Mouse (Mus musculus) T-helper 2 cell (primary cell): ENCODE measurements around the gene Ttll1.
"Not testable (repeated sequence)": the region's sequence is repeated elsewhere in the genome, so short reads cannot be mapped to it uniquely, and the experiment has no call there.

ENCODE experiments used
- in situ Hi-C: fragments of 300-600 bp; cut with MboI, MseI; formaldehyde crosslinking; loops from one replicate; pipeline ENCODE4 v1.15.1; 2025; ENCODE audit warnings: high pct_unique_total_duplicates

Gene Ttll1

GRCm38 (mm10) chr15:83523638-83524332 lies 13.1 kb upstream of the Ttll1 start:
- in situ Hi-C loops = no loop called here

- in situ Hi-C loops = no loop called here
These were observed 12.5 kb upstream of the Ttll1 start for GRCm38 (mm10) chr15:83523196-83523595.

GRCm38 (mm10) chr15:83520861-83521382 lies 10.2 kb upstream of the Ttll1 start:
- in situ Hi-C loops = no loop called here

GRCm38 (mm10) chr15:83518215-83519048 lies 7.7 kb upstream of the Ttll1 start:
- in situ Hi-C loops = no loop called here

- in situ Hi-C loops = no loop called here
These were observed 4.3 kb upstream of the Ttll1 start for GRCm38 (mm10) chr15:83515018-83515417.

- in situ Hi-C loops = no loop called here
These were observed 2.0 kb upstream of the Ttll1 start for GRCm38 (mm10) chr15:83512489-83513281.

GRCm38 (mm10) chr15:83509950-83510804 lies 516 bp downstream of the Ttll1 start:
- in situ Hi-C loops = no loop called here

- in situ Hi-C loops = not testable (repeated sequence)
These were observed 9.2 kb downstream of the Ttll1 start for GRCm38 (mm10) chr15:83501483-83501882.

- in situ Hi-C loops = no loop called here
These were observed 10.3 kb downstream of the Ttll1 start for GRCm38 (mm10) chr15:83500352-83500751.

- in situ Hi-C loops = no loop called here
These were observed 11.4 kb downstream of the Ttll1 start for GRCm38 (mm10) chr15:83499211-83499755.

- in situ Hi-C loops = no loop called here
These were observed 13.4 kb downstream of the Ttll1 start for GRCm38 (mm10) chr15:83497299-83497698.

- in situ Hi-C loops = no loop called here
These were observed 14.8 kb downstream of the Ttll1 start for GRCm38 (mm10) chr15:83495787-83496367.

- in situ Hi-C loops = no loop called here
These were observed 15.5 kb downstream of the Ttll1 start for GRCm38 (mm10) chr15:83495195-83495594.

GRCm38 (mm10) chr15:83494572-83494920 lies 16.1 kb downstream of the Ttll1 start:
- in situ Hi-C loops = no loop called here

- in situ Hi-C loops = no loop called here
These were observed 16.7 kb downstream of the Ttll1 start for GRCm38 (mm10) chr15:83493856-83494571.

GRCm38 (mm10) chr15:83491891-83492290 lies 18.8 kb downstream of the Ttll1 start:
- in situ Hi-C loops = no loop called here

- in situ Hi-C loops = no loop called here
These were observed 21.2 kb downstream of the Ttll1 start for GRCm38 (mm10) chr15:83489471-83489870.

GRCm38 (mm10) chr15:83487477-83488115 lies 23.1 kb downstream of the Ttll1 start:
- in situ Hi-C loops = no loop called here

- in situ Hi-C loops = no loop called here
These were observed 26.4 kb downstream of the Ttll1 start for GRCm38 (mm10) chr15:83484311-83484710.
